In genomic region chr8:4325751-4326036, GRCm38 (mm10) we compare ENCODE assay signal across 8 mouse cellular contexts. TPM values are rescaled to one million over a fixed set of nuclear protein-coding genes. Genes with fewer than 3 reads are reported as not detected.
DNase-seq lines count a peak whose midpoint lies in the region; ATAC-seq and TF ChIP-seq lines count a peak whose summit lies in the region.

No protein-coding gene starts in this region.

- no peaks in the 10 kb centered on the region for H3K27me3 ChIP-seq in kidney, embryonic 14.5 days (ENCODE audit: control insufficient read depth, insufficient read depth, low read length)
- H3K27me3 ChIP-seq in hindbrain, embryonic 12.5 days: no peaks in the 10 kb centered on the region
- no peaks in the 10 kb centered on the region for H3K27me3 ChIP-seq in midbrain, embryonic 12.5 days

- H3K9me3 ChIP-seq in kidney, embryonic 14.5 days (ENCODE audit: control insufficient read depth, low read length): no peaks in the 10 kb centered on the region
- H3K9me3 ChIP-seq in hindbrain, embryonic 12.5 days (replicated peaks): no peaks in the 10 kb centered on the region
- no peaks in the 10 kb centered on the region for H3K9me3 ChIP-seq in midbrain, embryonic 12.5 days

- WGBS in kidney, embryonic 14.5 days: 42% methylated on average over 7 of the region's 7 CpGs
- WGBS in hindbrain, embryonic 12.5 days: 48% methylated on average over 7 of the region's 7 CpGs
- 45% methylated on average over 7 of the region's 7 CpGs for WGBS in midbrain, embryonic 12.5 days

- no peak overlapping the region for H3K27ac ChIP-seq in kidney, embryonic 14.5 days (ENCODE audit: low read depth, low read length)
- peak overlapping the region; percentile 80 for H3K27ac ChIP-seq in bone marrow macrophage, adult 2 months (ENCODE audit: insufficient read depth, low read depth, low read length)
- H3K27ac ChIP-seq in hindbrain, embryonic 12.5 days: peak overlapping the region; percentile 88; the same call in 1 of the 2 replicates
- H3K27ac ChIP-seq in midbrain, embryonic 12.5 days (replicated peaks): peak overlapping the region; percentile 89

- no peak for ATAC-seq in kidney, embryonic 14.5 days (ENCODE audit: low FRiP score, low TSS enrichment)
- ATAC-seq in hindbrain, embryonic 12.5 days (ENCODE audit: low FRiP score): no peak
- no peak for ATAC-seq in midbrain, embryonic 12.5 days (ENCODE audit: low FRiP score, low read depth)

- H3K4me1 ChIP-seq in kidney, embryonic 14.5 days (ENCODE audit: control insufficient read depth, insufficient read depth, low read length): peaks cover 18% of the 10 kb centered on the region
- peaks cover 33% of the 10 kb centered on the region for H3K4me1 ChIP-seq in bone marrow macrophage, adult 2 months (ENCODE audit: control insufficient read depth, insufficient read depth, low read length)
- H3K4me1 ChIP-seq in hindbrain, embryonic 12.5 days: peaks cover 27% of the 10 kb centered on the region
- H3K4me1 ChIP-seq in midbrain, embryonic 12.5 days: peaks cover 27% of the 10 kb centered on the region

- H3K4me2 ChIP-seq in kidney, embryonic 14.5 days (replicated peaks; ENCODE audit: low read depth, low read length): peak overlapping the region; percentile 75
- H3K4me2 ChIP-seq in hindbrain, embryonic 12.5 days (replicated peaks): peak overlapping the region; percentile 52
- peak overlapping the region; percentile 90 for H3K4me2 ChIP-seq in midbrain, embryonic 12.5 days (replicated peaks)

- no peak for DNase-seq in kidney, postnatal 25 days
- DNase-seq in left cerebral cortex, postnatal 25 days (ENCODE audit: low spot score in 2 of 2): no peak
- no peak for DNase-seq in cerebellum, adult 11-12 months
- no peak for DNase-seq in right cerebral cortex, postnatal 36 days (ENCODE audit: low spot score in 2 of 2)

- peaks cover 40% of the 10 kb centered on the region for H3K36me3 ChIP-seq in kidney, embryonic 14.5 days (ENCODE audit: control insufficient read depth, insufficient read depth, low read length)
- peaks cover 41% of the 10 kb centered on the region for H3K36me3 ChIP-seq in hindbrain, embryonic 12.5 days
- H3K36me3 ChIP-seq in midbrain, embryonic 12.5 days: peaks cover 44% of the 10 kb centered on the region

- TF ChIP-seq CTCF in bone marrow macrophage, adult 2 months (IDR thresholded peaks at IDR 0.05; ENCODE audit: low read depth, low read length): no peak

- H3K4me3 ChIP-seq in kidney, embryonic 14.5 days (ENCODE audit: low read length): peak overlapping the region; percentile 99
- peak overlapping the region; percentile 86 for H3K4me3 ChIP-seq in bone marrow macrophage, adult 2 months (ENCODE audit: insufficient read depth, low read length)
- H3K4me3 ChIP-seq in hindbrain, embryonic 12.5 days: peak overlapping the region; percentile 99
- H3K4me3 ChIP-seq in midbrain, embryonic 12.5 days: peak overlapping the region; percentile 99

- H3K9ac ChIP-seq in kidney, embryonic 14.5 days (ENCODE audit: low read depth, low read length): peak overlapping the region; percentile 99
- H3K9ac ChIP-seq in hindbrain, embryonic 12.5 days: peak overlapping the region; percentile 67
- H3K9ac ChIP-seq in midbrain, embryonic 12.5 days (replicated peaks): peak overlapping the region; percentile 99

- intact Hi-C loops in left cerebral cortex, postnatal 25 days (cut with DNase I): loop anchor here (2.0 to 10.0 kb wide), 2 partner anchors 73 to 161 kb away; partner anchors contain the start of genes Evi5l and Snapc2

- no peak for TF ChIP-seq POLR2A in bone marrow macrophage, adult 2 months (IDR thresholded peaks at IDR 0.05; ENCODE audit: borderline replicate concordance, low read depth, low read length)

RNA-seq across cellular contexts. Expression of gene Elavl1, which starts 0.5 kb away (rescaled TPM):
- polyA plus RNA-seq in kidney, embryonic 14.5 days (2014; fragmentation: Nextera tagmentation; extraction: Ambion mirVana): 201 and 312 TPM in 2 replicates
- polyA plus RNA-seq in bone marrow macrophage, adult 2 months (2012; ENCODE audit: insufficient read depth, insufficient read length, missing spikeins): 55.7 and 57.1 TPM in 2 replicates
- 248 and 251 TPM in 2 replicates for polyA plus RNA-seq in hindbrain, embryonic 12.5 days (2016; fragmentation: Nextera tagmentation; extraction: Ambion mirVana)
- polyA plus RNA-seq in midbrain, embryonic 12.5 days (2016; fragmentation: Nextera tagmentation; extraction: Ambion mirVana): 294 and 302 TPM in 2 replicates
- 10 to 100 TPM; 72.2 to 76.6 TPM for total RNA-seq in left cerebral cortex, postnatal 25 days (2021)

RNA-seq across cellular contexts. Expression of gene Ccl25, which starts 0.7 kb away (rescaled TPM):
- 14.7 and 17.2 TPM in 2 replicates for polyA plus RNA-seq in kidney, embryonic 14.5 days (2014; fragmentation: Nextera tagmentation; extraction: Ambion mirVana)
- polyA plus RNA-seq in bone marrow macrophage, adult 2 months (2012; ENCODE audit: insufficient read depth, insufficient read length, missing spikeins): 10.5 and 14.3 TPM in 2 replicates
- 22.3 and 24.1 TPM in 2 replicates for polyA plus RNA-seq in hindbrain, embryonic 12.5 days (2016; fragmentation: Nextera tagmentation; extraction: Ambion mirVana)
- 23.0 and 24.8 TPM in 2 replicates for polyA plus RNA-seq in midbrain, embryonic 12.5 days (2016; fragmentation: Nextera tagmentation; extraction: Ambion mirVana)
- total RNA-seq in left cerebral cortex, postnatal 25 days (2021): 10 to 100 TPM; 21.8 to 28.1 TPM

RNA-seq across cellular contexts. Expression of gene Timm44, which starts 50.0 kb away (rescaled TPM):
- polyA plus RNA-seq in kidney, embryonic 14.5 days (2014; fragmentation: Nextera tagmentation; extraction: Ambion mirVana): 75.7 and 81.2 TPM in 2 replicates
- 55.0 and 65.8 TPM in 2 replicates for polyA plus RNA-seq in bone marrow macrophage, adult 2 months (2012; ENCODE audit: insufficient read depth, insufficient read length, missing spikeins)
- polyA plus RNA-seq in hindbrain, embryonic 12.5 days (2016; fragmentation: Nextera tagmentation; extraction: Ambion mirVana): 49.9 and 54.1 TPM in 2 replicates
- polyA plus RNA-seq in midbrain, embryonic 12.5 days (2016; fragmentation: Nextera tagmentation; extraction: Ambion mirVana): 54.9 and 57.8 TPM in 2 replicates
- total RNA-seq in left cerebral cortex, postnatal 25 days (2021): 10 to 100 TPM; 60.4 to 66.8 TPM
